In the genomic region with DNA sequence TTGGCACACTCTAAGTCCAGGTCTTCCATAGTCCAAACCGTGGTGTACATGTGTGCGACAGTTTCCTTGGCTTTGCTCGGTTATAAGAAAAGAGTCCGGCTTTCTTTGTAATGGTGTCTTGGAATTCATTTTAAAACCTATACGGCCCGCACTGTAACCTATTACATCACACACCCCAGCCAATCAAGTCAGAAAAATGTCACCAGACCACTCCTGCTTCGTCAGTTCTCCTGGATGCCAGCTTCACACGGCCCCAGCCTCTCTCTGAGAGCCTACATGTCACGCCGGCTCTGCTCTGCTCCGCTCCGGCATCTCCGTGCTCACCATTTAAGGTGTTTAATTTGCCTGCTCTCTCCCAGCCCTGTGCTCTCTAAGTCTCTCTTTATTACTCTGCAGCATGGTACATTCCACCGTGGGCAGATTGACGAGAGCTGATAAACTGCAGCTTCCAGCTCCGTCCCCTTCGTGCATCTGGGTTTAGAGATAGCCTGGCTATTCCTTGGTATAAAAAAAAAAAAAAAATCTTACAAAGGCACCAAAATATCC, we compare ENCODE assay signal across 8 mouse cellular contexts.
DNase-seq lines count a peak whose midpoint lies in the region; ATAC-seq and TF ChIP-seq lines count a peak whose summit lies in the region.

No protein-coding gene starts in this region.

- H3K4me2 ChIP-seq in CH12.LX (ENCODE audit: insufficient read depth, low read depth, poor library complexity, severe bottlenecking), result peak overlapping the region; percentile 85
- H3K4me2 ChIP-seq in hindbrain, embryonic 11.5 days (replicated peaks; ENCODE audit: low read depth, low read length), result peak overlapping the region; percentile 28
- H3K4me2 ChIP-seq in lung, embryonic 16.5 days (ENCODE audit: low read depth, low read length), result peak overlapping the region; percentile 78

- ATAC-seq in hindbrain, embryonic 11.5 days (ENCODE audit: low FRiP score), result peak; percentile 57
- peak; percentile 58 for ATAC-seq in lung, embryonic 16.5 days (ENCODE audit: low read depth)

- no peaks in the 10 kb centered on the region for H3K27me3 ChIP-seq in CH12.LX (replicated peaks)
- H3K27me3 ChIP-seq in hindbrain, embryonic 11.5 days (ENCODE audit: control insufficient read depth, insufficient read depth, low read length), result no peaks in the 10 kb centered on the region
- H3K27me3 ChIP-seq in lung, embryonic 16.5 days (ENCODE audit: control insufficient read depth, insufficient read depth, low read depth, low read length), result no peaks in the 10 kb centered on the region

- peak overlapping the region; percentile 43 for H3K9ac ChIP-seq in CH12.LX (ENCODE audit: insufficient read depth, low read depth)
- peak overlapping the region; percentile 3; the same call in 1 of the 2 replicates for H3K9ac ChIP-seq in hindbrain, embryonic 11.5 days (ENCODE audit: low read depth, low read length)
- H3K9ac ChIP-seq in lung, embryonic 16.5 days (ENCODE audit: low read length), result peak overlapping the region; percentile 38

- peak; percentile 85 for DNase-seq in CH12.LX (ENCODE audit: extremely low read depth)
- peak; percentile 44 for DNase-seq in hindbrain, embryonic 11.5 days (ENCODE audit: low spot score)
- DNase-seq in layer of hippocampus, adult 9-11 months, result peak; percentile 80
- DNase-seq in right cerebral cortex, postnatal 4 days, result peak; percentile 63
- DNase-seq in ovary, postnatal 10 days (ENCODE audit: low spot score), result no peak

- in situ Hi-C loops in CH12.LX (cut with MboI; ENCODE audit: low pct_ligation_motif_present, low pct_unique_long_range_greater_than_20kb, low sequenced_read_pairs), result no loop called here

- H3K9me3 ChIP-seq in CH12.LX (replicated peaks; ENCODE audit: low read length), result no peaks in the 10 kb centered on the region
- no peaks in the 10 kb centered on the region for H3K9me3 ChIP-seq in hindbrain, embryonic 11.5 days (ENCODE audit: control insufficient read depth, low read length)
- no peaks in the 10 kb centered on the region for H3K9me3 ChIP-seq in lung, embryonic 16.5 days (ENCODE audit: control insufficient read depth, low read length)

- TF ChIP-seq RAD21 in CH12.LX (IDR thresholded peaks at IDR 0.05; ENCODE audit: low read depth, low read length), result no peak; the same call in none of the 2 replicates

- no peak for TF ChIP-seq CTCF in CH12.LX (conservative IDR thresholded peaks at IDR 0.05 in 1 of 2, IDR thresholded peaks at IDR 0.05 in 1 of 2; ENCODE audit: low read depth in 2 of 2, low read length in 2 of 2)
- TF ChIP-seq CTCF in bone marrow, adult 2 months (IDR thresholded peaks at IDR 0.05; ENCODE audit: control insufficient read depth, insufficient read depth, low read length), result no peak
- TF ChIP-seq CTCF in embryonic fibroblast, embryonic 13.5 days (IDR thresholded peaks at IDR 0.05; ENCODE audit: borderline replicate concordance, insufficient read depth, low read length), result no peak

- TF ChIP-seq POLR2A in CH12.LX (IDR thresholded peaks at IDR 0.05; ENCODE audit: low read depth, low read length), result peak; percentile 88
- peak; percentile 61; the same call in 1 of the 2 replicates for TF ChIP-seq POLR2A in bone marrow, adult 2 months (IDR thresholded peaks at IDR 0.05; ENCODE audit: borderline replicate concordance, control insufficient read depth, low read depth, low read length)
- peak; percentile 50; the same call in 1 of the 2 replicates for TF ChIP-seq POLR2A in embryonic fibroblast, embryonic 13.5 days (IDR thresholded peaks at IDR 0.05; ENCODE audit: low read depth, low read length)

- H3K4me1 ChIP-seq in CH12.LX (ENCODE audit: control insufficient read depth in 1 of 2, insufficient read depth in 2 of 2), result peaks cover 7 to 47% of the 10 kb centered on the region in 2 experiments
- peaks cover 2% of the 10 kb centered on the region for H3K4me1 ChIP-seq in bone marrow, adult 2 months (ENCODE audit: control insufficient read depth, insufficient read depth, low read length)
- peaks cover 20% of the 10 kb centered on the region for H3K4me1 ChIP-seq in embryonic fibroblast, embryonic 13.5 days (ENCODE audit: control insufficient read depth, insufficient read depth, low read length)
- no peaks in the 10 kb centered on the region; the same call in 1 of the 2 replicates for H3K4me1 ChIP-seq in hindbrain, embryonic 11.5 days (replicated peaks; ENCODE audit: control insufficient read depth, insufficient read depth, low read length)
- H3K4me1 ChIP-seq in lung, embryonic 16.5 days (replicated peaks; ENCODE audit: control insufficient read depth, insufficient read depth, low read length), result peaks cover 27% of the 10 kb centered on the region

- H3K79me2 ChIP-seq in CH12.LX (replicated peaks; ENCODE audit: control insufficient read depth, extremely low read depth, insufficient read depth, poor library complexity, severe bottlenecking), result peaks cover 5% of the 10 kb centered on the region

- peak overlapping the region; percentile 45; the same call in 1 of the 2 replicates for H3K27ac ChIP-seq in CH12.LX (ENCODE audit: insufficient read depth, low read depth)
- peak overlapping the region; percentile 94 for H3K27ac ChIP-seq in bone marrow, adult 2 months (ENCODE audit: control insufficient read depth, insufficient read depth, low read depth, low read length, poor library complexity)
- no peak overlapping the region for H3K27ac ChIP-seq in embryonic fibroblast, embryonic 13.5 days (ENCODE audit: insufficient read depth, low read length)
- no peak overlapping the region for H3K27ac ChIP-seq in hindbrain, embryonic 11.5 days (ENCODE audit: low read depth, low read length)
- H3K27ac ChIP-seq in lung, embryonic 16.5 days (ENCODE audit: low read length), result peak overlapping the region; percentile 39; the same call in 1 of the 2 replicates

- WGBS in bone marrow, adult 2 months, result 45% methylated on average over 17 of the region's 17 CpGs
- WGBS in hindbrain, embryonic 11.5 days, result 44% methylated on average over 17 of the region's 17 CpGs
- WGBS in lung, embryonic 16.5 days, result 43% methylated on average over 17 of the region's 17 CpGs

- TF ChIP-seq EP300 in CH12.LX (IDR thresholded peaks at IDR 0.05; ENCODE audit: low read length), result no peak

- peak overlapping the region; percentile 56 to 76 (median 65) for H3K4me3 ChIP-seq in CH12.LX (replicated peaks in 1 of 3; ENCODE audit: low read depth in 2 of 3, low read length in 2 of 3, poor library complexity in 1 of 3)
- peak overlapping the region; percentile 72 for H3K4me3 ChIP-seq in bone marrow, adult 2 months (replicated peaks; ENCODE audit: control insufficient read depth, low read depth, low read length)
- no peak overlapping the region; the same call in 1 of the 2 replicates for H3K4me3 ChIP-seq in embryonic fibroblast, embryonic 13.5 days (ENCODE audit: insufficient read depth, low read length)
- H3K4me3 ChIP-seq in hindbrain, embryonic 11.5 days (ENCODE audit: low read depth, low read length), result peak overlapping the region; percentile 15; the same call in 1 of the 2 replicates
- peak overlapping the region; percentile 34 for H3K4me3 ChIP-seq in lung, embryonic 16.5 days (ENCODE audit: low read length)

- H3K36me3 ChIP-seq in CH12.LX (replicated peaks in 1 of 2; ENCODE audit: control insufficient read depth in 1 of 2, insufficient read depth in 1 of 2, low read length in 1 of 2), result peaks cover 19 to 27% of the 10 kb centered on the region in 2 experiments
- H3K36me3 ChIP-seq in hindbrain, embryonic 11.5 days (ENCODE audit: control insufficient read depth, insufficient read depth, low read length), result no peaks in the 10 kb centered on the region
- H3K36me3 ChIP-seq in lung, embryonic 16.5 days (ENCODE audit: control insufficient read depth, insufficient read depth, low read length), result peaks cover 9% of the 10 kb centered on the region

- dilution Hi-C loops in CH12.LX (cut with MboI; ENCODE audit: extremely low pct_ligation_motif_present, extremely low pct_unique_long_range_greater_than_20kb, low sequenced_read_pairs), result no loop called here

TF ChIP-seq in CH12.LX, 34 proteins besides CTCF, POLR2A, EP300 and RAD21:
- peak; percentile 80; the same call in 1 of the 2 replicates for TF ChIP-seq TBP (conservative IDR thresholded peaks at IDR 0.05; ENCODE audit: low read depth, low read length)
- TF ChIP-seq ETS1 (conservative IDR thresholded peaks at IDR 0.05; ENCODE audit: low read depth, low read length), result no peak; the same call in 1 of the 2 replicates
- TF ChIP-seq SIN3A (IDR thresholded peaks at IDR 0.05; ENCODE audit: low read length), result no peak; the same call in 1 of the 2 replicates
- peak; percentile 40 for TF ChIP-seq IRF4 (IDR thresholded peaks at IDR 0.05; ENCODE audit: low read depth, low read length)
- 0 out of 2 replicates have a peak, but pooled peaks have one; percentile 22 for TF ChIP-seq ELF1 (IDR thresholded peaks at IDR 0.05; ENCODE audit: low read depth, low read length)
- 0 out of 2 replicates have a peak, but pooled peaks have one; percentile 23 for TF ChIP-seq MYC (IDR thresholded peaks at IDR 0.05; ENCODE audit: low read depth, low read length)
- peak; percentile 80 for TF ChIP-seq NELFE (IDR thresholded peaks at IDR 0.05; ENCODE audit: low read depth, low read length)
- TF ChIP-seq MXI1 (IDR thresholded peaks at IDR 0.05; ENCODE audit: low read depth, low read length), result no peak; the same call in 1 of the 2 replicates
- TF ChIP-seq MAFK (IDR thresholded peaks at IDR 0.05; ENCODE audit: insufficient replicate concordance, low read length), result no peak
- peak; percentile 57; the same call in 1 of the 2 replicates for TF ChIP-seq POLR2AphosphoS2 (IDR thresholded peaks at IDR 0.05; ENCODE audit: low read depth, low read length)
- peak; percentile 78; the same call in 1 of the 2 replicates for TF ChIP-seq ZMIZ1 (IDR thresholded peaks at IDR 0.05; ENCODE audit: low read depth, low read length)
- TF ChIP-seq MEF2A (IDR thresholded peaks at IDR 0.05; ENCODE audit: borderline replicate concordance, low read depth, low read length), result no peak
- 0 out of 2 replicates have a peak, but pooled peaks have one; percentile 11 for TF ChIP-seq BHLHE40 (IDR thresholded peaks at IDR 0.05; ENCODE audit: low read depth, low read length)
- TF ChIP-seq TCF12 (IDR thresholded peaks at IDR 0.05; ENCODE audit: low read depth, low read length), result peak; percentile 80
- TF ChIP-seq RCOR1 (conservative IDR thresholded peaks at IDR 0.05; ENCODE audit: low read depth, low read length), result no peak
- TF ChIP-seq HCFC1 (IDR thresholded peaks at IDR 0.05; ENCODE audit: low read depth, low read length), result 0 out of 2 replicates have a peak, but pooled peaks have one; percentile 15
- TF ChIP-seq MAZ (IDR thresholded peaks at IDR 0.05; ENCODE audit: low read depth, low read length), result 0 out of 2 replicates have a peak, but pooled peaks have one; percentile 55

Comparison
In these comparisons a context has a peak if more than half of its experiments do, and no peak if none do; other contexts are left out.
1. H3K27ac ChIP-seq: peak in CH12.LX (single experiment), bone marrow, adult 2 months (single experiment) and lung, embryonic 16.5 days (single experiment); none in embryonic fibroblast, embryonic 13.5 days (single experiment) and hindbrain, embryonic 11.5 days (single experiment).
2. H3K4me2 ChIP-seq: peak in every context shown above with its lines; median percentile 85 in CH12.LX; 78 in lung, embryonic 16.5 days; 28 in hindbrain, embryonic 11.5 days.
3. Peak in every context shown above with its lines, with median percentiles within 50 percentile points of each other: H3K9ac ChIP-seq and POLR2A ChIP-seq.